Mouse (Mus musculus) hindbrain, embryonic 13.5 days (tissue): ENCODE data around the gene Pkm. TPM values are rescaled to one million over a fixed set of nuclear protein-coding genes. Genes with fewer than 3 reads are reported as not detected.
A peak's percentile ranks its signal among the peaks of the same experiment; 100 is the strongest.

ENCODE experiments used
- ATAC-seq: fragments of 200-750 bp; cut with Nextera tagmentation; 2 replicates; pipeline ENCODE4 v1.8.0; 2017; ENCODE audit warnings: moderate TSS enrichment; ENCODE audit not compliant: low FRiP score
- H3K27ac ChIP-seq: fragments of 300-500 bp; sonication (generic); 2 replicates; pipeline ENCODE4 v1.5.1; 2015; ENCODE audit warnings: inconsistent platforms, mild to moderate bottlenecking, moderate library complexity
- H3K27me3 ChIP-seq: fragments of 300-500 bp; sonication (generic); 2 replicates; pipeline ENCODE4 v1.6.1; 2015; ENCODE audit warnings: mild to moderate bottlenecking, inconsistent platforms
- H3K36me3 ChIP-seq: fragments of 300-500 bp; sonication (generic); 2 replicates; pipeline ENCODE4 v1.6.1; 2015; ENCODE audit warnings: mild to moderate bottlenecking, inconsistent platforms
- H3K4me1 ChIP-seq: fragments of 300-500 bp; sonication (generic); replicated peaks from 2 replicates; pipeline ENCODE4 v1.6.1; 2015; ENCODE audit warnings: inconsistent platforms
- H3K4me2 ChIP-seq: fragments of 300-500 bp; sonication (generic); 2 replicates; pipeline ENCODE4 v1.6.1; 2015; ENCODE audit warnings: inconsistent platforms, mild to moderate bottlenecking, moderate library complexity
- H3K4me3 ChIP-seq: fragments of 300-500 bp; sonication (generic); 2 replicates; pipeline ENCODE4 v1.5.1; 2015; ENCODE audit warnings: mild to moderate bottlenecking, inconsistent platforms
- H3K9ac ChIP-seq: fragments of 300-500 bp; sonication (generic); 2 replicates; pipeline ENCODE4 v1.6.1; 2015; ENCODE audit warnings: mild to moderate bottlenecking, inconsistent platforms
- H3K9me3 ChIP-seq: fragments of 300-500 bp; sonication (generic); 2 replicates; pipeline ENCODE4 v1.6.1; 2016; ENCODE audit warnings: inconsistent platforms
- WGBS: fragments of 180-500 bp; shearing (Covaris S2); methylation state at CpG from one replicate; pipeline ENCODE4 v1.1.7; 2015; 5-methylcytosine and 5-hydroxymethylcytosine counted together
- polyA plus RNA-seq: library from polyadenylated mRNA; unstranded; fragments of >200 nt; fragmentation: Nextera tagmentation; extraction: Ambion mirVana; gene quantifications from 2 replicates; pipeline ENCODE4 v1.2.1, GENCODE M21; 2015

Pkm gene
- polyA plus RNA-seq, 1 experiment from 2014 or later = 1,130 TPM

- Histone ChIP-seq H3K4me1 (peaks cover 15% of the 10 kb centered on the region), H3K36me3 (no peaks in the 10 kb centered on the region), H3K4me3 (no peak overlapping the region), H3K27me3 (peaks cover 10% of the 10 kb centered on the region; the same call in 1 of the 2 replicates), H3K27ac (no peak overlapping the region), H3K4me2 (peak overlapping the region; percentile 42), H3K9me3 (no peaks in the 10 kb centered on the region), H3K9ac (no peak overlapping the region; the same call in 1 of the 2 replicates)
- ATAC-seq = peak; percentile 36; the same call in 1 of the 2 replicates
- 19% methylated on average over 10 of the region's 10 CpGs for WGBS
Measured at GRCm38 (mm10) chr9:59723096-59723657, 67.0 kb downstream of the Pkm start.

GRCm38 (mm10) chr9:59723791-59724442 lies 67.7 kb downstream of the Pkm start:
- Histone ChIP-seq H3K4me1 (peaks cover 15% of the 10 kb centered on the region), H3K36me3 (no peaks in the 10 kb centered on the region), H3K9me3 (no peaks in the 10 kb centered on the region), H3K4me3 (no peak overlapping the region), H3K9ac (peak overlapping the region; percentile 4; the same call in 1 of the 2 replicates), H3K4me2 (no peak overlapping the region; the same call in 1 of the 2 replicates), H3K27me3 (peaks cover 10% of the 10 kb centered on the region; the same call in 1 of the 2 replicates), H3K27ac (no peak overlapping the region)
- no peak for ATAC-seq
- 59% methylated on average over 8 of the region's 8 CpGs for WGBS

GRCm38 (mm10) chr9:59725515-59725914 lies 69.3 kb downstream of the Pkm start:
- no peak for ATAC-seq
- no peaks in the 10 kb centered on the region for H3K36me3 ChIP-seq
- peaks cover 10% of the 10 kb centered on the region; the same call in 1 of the 2 replicates for H3K27me3 ChIP-seq
- H3K9me3 ChIP-seq = no peaks in the 10 kb centered on the region
- H3K4me2 ChIP-seq = no peak overlapping the region
- no peak overlapping the region for H3K27ac ChIP-seq
- peaks cover 15% of the 10 kb centered on the region for H3K4me1 ChIP-seq
- no peak overlapping the region for H3K9ac ChIP-seq
- WGBS = 84% methylated on average over 10 of the region's 10 CpGs
- no peak overlapping the region for H3K4me3 ChIP-seq

GRCm38 (mm10) chr9:59727569-59728286 lies 71.6 kb downstream of the Pkm start:
- H3K4me3 ChIP-seq = no peak overlapping the region
- H3K27ac ChIP-seq = no peak overlapping the region
- no peaks in the 10 kb centered on the region for H3K9me3 ChIP-seq
- H3K4me1 ChIP-seq = peaks cover 15% of the 10 kb centered on the region
- H3K36me3 ChIP-seq = no peaks in the 10 kb centered on the region
- no peaks in the 10 kb centered on the region for H3K27me3 ChIP-seq
- no peak overlapping the region for H3K9ac ChIP-seq
- H3K4me2 ChIP-seq = no peak overlapping the region
- ATAC-seq = no peak
- 91% methylated on average over 11 of the region's 11 CpGs for WGBS

Other genes with a start within 250 kb of the Pkm start
- gene Arih1, start 169.8 kb upstream of the Pkm start, polyA plus RNA-seq = 15.6 and 17.1 TPM in 2 replicates
- 59.1 and 60.8 TPM in 2 replicates for gene Hexa, start 116.8 kb upstream of the Pkm start, polyA plus RNA-seq
- 0.71 and 0.96 TPM in 2 replicates for gene Tmem202, start 116.5 kb upstream of the Pkm start, polyA plus RNA-seq
- 35.4 and 39.3 TPM in 2 replicates for gene Celf6, start 78.5 kb upstream of the Pkm start, polyA plus RNA-seq
- gene Parp6, start 39.1 kb upstream of the Pkm start, polyA plus RNA-seq = 185 and 191 TPM in 2 replicates
- gene Gramd2, start 23.8 kb downstream of the Pkm start, polyA plus RNA-seq = 2.2 and 2.6 TPM in 2 replicates
- gene Senp8, start 94.3 kb downstream of the Pkm start, polyA plus RNA-seq = 14.3 TPM in 2 replicates
- 24.3 and 24.7 TPM in 2 replicates for gene Myo9a, start 94.5 kb downstream of the Pkm start, polyA plus RNA-seq